Mouse (Mus musculus): ENCODE results near the gene Lgals9.
"Not testable (repeated sequence)": the region's sequence is repeated elsewhere in the genome, so short reads cannot be mapped to it uniquely, and the experiment has no call there.

Lgals9 gene

GRCm38 (mm10) chr11:79007356-79007755, 22.6 kb upstream of the Lgals9 start:
- DNase-seq (ENCODE audit: extremely low read depth, low read depth) = not testable (repeated sequence)

DNA sequence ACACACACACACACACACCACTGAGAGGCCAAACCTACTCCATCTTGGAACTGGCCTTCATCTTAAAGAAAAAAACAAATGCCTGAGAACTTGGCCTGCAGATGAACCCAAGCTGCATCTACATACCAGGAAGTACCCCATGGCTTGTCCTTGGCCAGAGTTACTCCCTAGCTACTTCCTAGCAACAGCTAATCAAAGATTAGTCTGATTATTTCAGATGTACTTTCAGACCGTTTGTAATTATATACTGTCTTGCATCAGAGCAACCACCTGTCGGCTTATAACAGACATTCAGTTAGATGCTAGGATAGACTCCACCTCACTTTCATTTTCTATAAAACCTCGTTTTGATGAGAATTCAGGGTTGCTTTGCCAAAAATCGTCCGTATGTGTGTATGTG, 21.7 kb upstream of the Lgals9 start:
- no peak for DNase-seq (ENCODE audit: extremely low read depth, low read depth)

DNA sequence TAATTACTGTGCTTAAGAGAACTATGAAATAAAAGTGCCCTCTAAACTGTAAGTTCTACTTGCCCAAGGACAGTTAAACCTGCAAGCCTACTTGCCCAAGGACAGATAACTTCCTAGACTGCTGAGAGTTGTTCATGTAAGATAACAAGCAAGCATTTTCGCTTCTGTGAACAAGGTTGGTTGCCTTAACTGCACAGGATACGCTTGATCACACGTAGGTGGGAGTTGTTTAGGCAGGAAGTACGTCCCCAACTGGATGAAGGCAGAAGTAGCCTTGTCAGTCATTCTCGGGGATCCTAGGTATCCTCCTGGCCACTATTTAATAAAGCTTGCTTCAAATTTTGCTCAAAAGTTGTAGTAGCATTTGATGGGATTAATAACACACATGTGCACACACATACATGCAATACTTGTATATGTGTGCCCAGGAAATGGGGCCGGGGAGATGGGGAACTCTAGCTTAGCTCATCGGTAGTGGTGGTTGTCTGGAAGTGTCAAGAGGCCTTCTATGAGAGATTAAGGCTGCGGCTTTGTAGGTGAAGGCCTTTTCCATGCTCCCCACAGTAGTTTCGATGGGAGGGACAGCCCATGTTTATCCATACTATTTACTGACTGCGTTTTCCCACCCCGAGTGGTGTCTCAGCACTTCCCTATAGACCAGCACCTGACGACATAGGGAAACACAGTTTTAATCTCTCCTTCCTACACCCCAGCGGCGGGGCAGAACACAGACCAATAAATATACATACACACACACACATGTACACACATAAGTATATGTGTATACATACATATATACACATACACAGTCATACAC, 21.0 kb upstream of the Lgals9 start:
- DNase-seq (ENCODE audit: extremely low read depth, low read depth) = peak; percentile 85

GRCm38 (mm10) chr11:79003769-79004638, 19.3 kb upstream of the Lgals9 start:
- no peak for DNase-seq (ENCODE audit: extremely low read depth, low read depth)

DNA sequence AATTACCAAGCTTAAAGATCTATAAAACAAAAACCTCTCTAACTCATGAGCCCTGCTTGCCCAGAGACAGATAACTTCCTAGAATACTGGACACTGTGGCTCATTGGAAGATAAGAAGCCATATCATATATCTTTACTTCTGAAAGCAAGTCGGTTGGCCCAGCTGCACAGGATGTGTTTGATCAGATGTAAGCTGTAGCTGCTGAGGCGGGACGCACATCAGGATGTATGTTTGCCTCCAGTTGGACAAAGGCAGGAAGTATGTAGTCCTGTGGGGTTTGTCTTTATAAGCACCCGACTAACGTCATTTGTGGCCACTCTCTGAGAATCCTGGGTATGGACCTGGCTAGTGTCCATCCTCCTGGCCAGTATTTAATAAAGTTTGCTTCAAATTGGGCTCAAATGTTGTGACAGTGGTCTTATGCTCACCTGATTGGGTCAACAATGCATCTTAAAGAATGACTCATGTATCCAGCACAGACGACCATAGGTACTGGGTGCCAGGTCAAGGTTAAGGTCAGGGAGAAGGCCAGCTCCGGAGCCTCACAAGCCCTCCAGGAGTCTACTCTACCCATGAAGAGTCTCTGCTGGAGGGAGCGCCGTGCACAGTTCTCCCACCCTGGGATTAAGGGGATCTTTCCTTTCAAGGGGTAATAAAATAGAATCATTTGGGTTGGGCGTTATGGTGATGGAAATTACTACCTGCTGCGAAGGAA, 18.5 kb upstream of the Lgals9 start:
- no peak for DNase-seq (ENCODE audit: extremely low read depth, low read depth)

DNA sequence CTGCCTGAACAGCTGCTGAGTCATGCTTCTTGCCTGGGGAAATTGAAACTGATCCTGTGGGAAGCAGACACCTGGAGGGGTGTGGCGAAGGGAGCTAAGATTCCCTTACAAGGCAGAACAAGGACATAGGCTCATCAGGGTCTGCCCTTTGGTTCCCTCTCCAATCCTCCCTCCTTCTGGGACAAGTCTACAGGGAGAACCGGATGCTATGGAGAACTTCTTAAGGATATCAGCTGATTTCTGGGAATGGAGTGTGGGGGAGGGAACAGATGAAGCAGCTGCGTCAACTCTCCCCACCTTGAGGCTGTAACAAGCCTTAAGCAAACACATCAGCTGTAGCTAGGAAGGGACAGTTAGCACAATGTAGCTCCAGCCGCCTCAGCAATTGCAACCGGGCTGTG, 17.8 kb upstream of the Lgals9 start:
- DNase-seq (ENCODE audit: extremely low read depth, low read depth) = no peak

- no peak for DNase-seq (ENCODE audit: extremely low read depth, low read depth)
Observed at GRCm38 (mm10) chr11:79001871-79002270, 17.1 kb upstream of the Lgals9 start.

DNA sequence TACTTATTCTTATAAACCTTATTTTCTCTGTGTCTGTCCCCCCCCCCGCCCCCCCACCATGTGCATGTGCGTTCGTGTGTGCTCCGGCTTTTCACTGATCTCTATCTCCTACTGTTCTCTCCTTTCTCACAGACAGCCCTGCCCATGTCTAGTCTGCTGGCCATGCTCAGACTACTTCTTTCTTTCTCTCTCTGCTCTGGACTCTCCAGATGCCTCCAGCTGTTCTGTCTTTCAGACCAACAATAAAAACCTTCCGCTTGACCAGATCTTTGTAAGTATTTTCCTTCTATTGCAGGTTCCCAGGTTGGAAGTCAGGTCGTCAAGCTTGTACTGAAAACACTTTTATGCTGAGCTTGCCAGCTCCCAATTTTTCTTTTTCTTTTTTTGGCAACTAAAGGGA, 14.4 kb upstream of the Lgals9 start:
- DNase-seq (ENCODE audit: extremely low read depth, low read depth) = no peak

DNA sequence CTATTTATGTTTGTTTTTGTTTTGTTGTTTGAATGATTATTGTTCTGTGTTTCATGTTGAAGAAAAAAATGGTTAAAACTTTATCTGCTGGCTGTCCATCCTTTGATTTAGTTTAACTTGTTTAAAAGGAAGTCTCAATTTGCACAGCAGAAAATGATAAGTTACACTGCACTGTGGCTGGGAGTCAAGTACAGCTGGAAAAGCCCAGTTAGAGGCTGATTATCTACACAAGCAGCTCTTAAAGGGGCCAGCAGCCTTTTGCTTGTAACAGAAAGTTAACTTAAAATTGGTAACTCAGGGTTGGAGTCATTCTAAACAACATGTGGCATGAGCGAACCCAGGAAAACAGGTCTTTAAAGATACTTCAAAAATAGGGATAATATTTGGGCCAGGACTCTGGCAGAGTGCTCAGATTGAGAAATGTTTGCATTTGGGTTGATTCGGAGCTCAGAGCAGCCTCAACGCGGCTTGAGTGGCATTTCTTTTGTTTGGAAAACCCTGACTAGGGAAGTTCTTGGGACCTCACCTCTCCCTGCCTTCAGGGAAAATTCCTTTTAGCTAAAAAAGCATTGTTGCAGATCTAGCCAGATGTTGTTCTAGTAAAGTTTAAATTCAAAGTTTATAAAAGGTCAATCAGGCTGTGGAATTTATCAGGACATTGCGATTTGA, 6.3 kb upstream of the Lgals9 start:
- not testable (repeated sequence) for DNase-seq (ENCODE audit: extremely low read depth, low read depth)

- no peak for DNase-seq (ENCODE audit: extremely low read depth, low read depth)
Observed at GRCm38 (mm10) chr11:78990096-78990495, 5.3 kb upstream of the Lgals9 start.

GRCm38 (mm10) chr11:78989206-78989605, 4.5 kb upstream of the Lgals9 start:
- not testable (repeated sequence) for DNase-seq (ENCODE audit: extremely low read depth, low read depth)

GRCm38 (mm10) chr11:78986311-78987002, 1.7 kb upstream of the Lgals9 start:
- DNase-seq (ENCODE audit: extremely low read depth, low read depth) = no peak

DNA sequence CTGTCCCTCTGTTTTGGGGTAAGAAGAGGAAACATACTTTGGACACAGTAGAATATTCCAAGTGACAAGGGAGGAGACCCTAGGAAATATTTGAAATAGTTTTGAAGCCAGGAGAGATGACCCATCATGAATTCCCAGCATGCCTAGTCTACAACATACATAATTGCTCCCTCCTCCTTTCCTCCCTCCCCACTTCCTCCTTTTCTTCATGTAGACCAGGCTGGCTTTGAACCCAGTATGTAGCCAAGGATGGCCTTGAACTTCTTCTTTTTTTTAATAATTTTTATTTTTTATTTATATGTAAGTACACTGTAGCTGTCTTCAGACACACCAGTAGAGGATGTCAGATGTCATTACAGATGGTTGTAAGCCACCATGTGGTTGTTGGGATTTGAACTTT, 759 bp upstream of the Lgals9 start:
- no peak for DNase-seq (ENCODE audit: extremely low read depth, low read depth)

DNA sequence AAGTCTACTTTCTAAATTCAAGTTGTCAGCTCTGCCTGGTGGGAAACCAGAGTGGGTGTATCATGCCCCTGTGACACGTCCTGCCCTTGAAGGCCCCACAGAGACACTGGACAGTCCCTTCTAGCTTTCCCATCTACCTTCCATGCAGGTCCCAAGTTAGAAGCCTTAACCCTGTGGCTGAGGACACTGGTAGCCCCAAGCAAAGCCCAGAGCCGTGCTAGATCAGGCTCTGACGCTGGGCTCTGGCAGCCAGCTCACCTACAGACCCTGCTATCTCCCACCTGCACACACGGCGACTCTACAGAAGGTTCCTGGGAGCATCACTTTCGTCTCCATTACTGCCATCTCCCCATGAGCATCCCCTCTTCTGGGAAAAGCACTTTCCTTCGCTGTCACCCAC, 1.2 kb downstream of the Lgals9 start:
- no peak for DNase-seq (ENCODE audit: extremely low read depth, low read depth)

- no peak for DNase-seq (ENCODE audit: extremely low read depth, low read depth)
Observed at GRCm38 (mm10) chr11:78982513-78983291, 2.0 kb downstream of the Lgals9 start.

GRCm38 (mm10) chr11:78982042-78982441, 2.7 kb downstream of the Lgals9 start:
- DNase-seq (ENCODE audit: extremely low read depth, low read depth) = no peak

DNA sequence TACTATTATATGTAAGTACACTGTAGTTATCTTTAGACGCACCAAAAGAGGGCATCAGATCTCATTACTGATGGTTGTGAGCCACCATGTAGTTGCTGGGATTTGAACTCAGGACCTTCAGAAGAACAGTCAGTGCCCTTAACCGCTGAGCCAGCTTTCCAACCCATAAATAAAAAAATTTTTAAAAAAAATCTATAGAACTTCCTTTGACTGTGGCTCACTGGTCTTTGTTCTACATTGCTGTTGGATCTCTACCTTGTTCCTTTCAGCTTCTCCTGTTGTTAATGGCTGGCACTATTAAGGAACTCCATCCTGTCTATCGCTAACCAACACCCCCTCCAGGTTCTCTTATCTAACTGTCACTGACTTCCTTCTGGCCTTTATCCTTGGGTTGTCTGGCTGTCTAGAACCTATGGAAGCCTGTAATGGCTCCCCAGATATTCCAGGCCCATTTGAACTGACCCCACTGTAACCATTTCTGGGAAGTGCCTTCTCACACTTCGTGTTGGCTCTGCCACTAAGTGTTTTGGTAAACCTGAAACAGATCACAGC, 4.6 kb downstream of the Lgals9 start:
- DNase-seq (ENCODE audit: extremely low read depth, low read depth) = peak; percentile 91

DNA sequence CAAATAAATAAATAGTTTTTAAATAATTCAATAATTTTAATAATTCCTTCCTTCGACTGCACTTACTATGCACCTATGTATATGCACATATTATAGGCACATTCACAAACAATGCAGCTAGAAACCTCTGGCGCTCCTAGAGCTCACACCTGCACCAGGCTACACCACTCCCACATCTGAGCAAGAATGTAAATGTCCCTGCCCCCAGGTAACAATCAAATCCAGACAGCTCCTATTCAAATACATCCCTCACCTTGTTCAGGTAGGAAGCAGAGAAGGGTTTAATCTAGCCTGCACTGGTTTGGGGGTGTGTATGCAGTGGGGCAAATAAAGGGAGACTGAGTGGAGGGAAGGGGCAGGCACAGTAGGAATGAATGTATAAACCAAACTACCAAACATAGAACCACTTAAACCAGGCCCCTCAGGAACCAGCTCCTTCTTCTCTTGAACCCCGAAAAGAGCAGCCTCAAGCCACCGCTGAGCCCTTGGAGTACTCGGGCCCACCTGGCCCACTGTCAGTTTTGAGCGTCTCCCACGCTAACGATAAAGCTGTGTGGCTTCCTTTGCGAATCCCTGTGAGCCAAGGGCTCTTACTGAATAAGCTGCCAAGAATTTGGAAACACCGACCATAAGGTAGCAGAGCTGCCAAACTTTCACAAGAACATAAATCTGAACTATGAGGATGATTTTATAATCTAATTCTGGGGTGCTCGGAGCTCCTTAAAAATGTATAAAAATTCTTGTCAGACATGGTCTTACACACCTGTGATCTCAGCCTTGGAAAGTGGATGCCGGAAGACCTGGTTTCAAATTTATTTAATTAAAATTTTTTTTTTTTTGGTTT, 6.3 kb downstream of the Lgals9 start:
- no peak for DNase-seq (ENCODE audit: extremely low read depth, low read depth)
